Mouse (Mus musculus) E14TG2a.4 (cell line): ENCODE measurements at regions not wholly inside any gene's neighbourhood (a gene's known extent, or its start where the extent isn't known, plus 50 kb on each side); places are given as distances from the start of the nearest gene placed in this dataset.

Source experiments
- CTCF ChIP-seq: conservative IDR thresholded peaks from 2 replicates; pipeline ENCODE4 v1.5.1; 2014; ENCODE audit warnings: low read length
- NANOG ChIP-seq: IDR thresholded peaks from 2 replicates; pipeline ENCODE4 v1.6.1; 2014; ENCODE audit warnings: borderline replicate concordance, low read length, mixed read lengths
- POU5F1 ChIP-seq: IDR thresholded peaks from 2 replicates; pipeline ENCODE4 v1.6.1; 2014; ENCODE audit warnings: low read length, borderline replicate concordance

- TF ChIP-seq CTCF = no peak
- no peak for TF ChIP-seq POU5F1
- no peak for TF ChIP-seq NANOG
These were observed 318.8 kb downstream of the Tbc1d1 start for GRCm38 (mm10) chr5:64474868-64475267.
